Mouse (Mus musculus) gastrocnemius, postnatal 36 days (tissue): ENCODE results near the gene Ppp1r1b. TPM values are rescaled to one million over a fixed set of nuclear protein-coding genes. Genes with fewer than 3 reads are reported as not detected.

Source experiments
- DNase-seq, 2 experiments: peaks; one replicate each; pipeline ENCODE4 v3.0.0; 2022
- intact Hi-C: fragments of 180-260 bp; cut with DNase I; formaldehyde crosslinking; loops from one replicate; pipeline ENCODE4 v1.15.1; 2025
- total RNA-seq, 2 experiments: library from RNA; stranded (reverse); gene quantifications; 2 replicates each; pipeline ENCODE4 v1.2.3; 2021

The Ppp1r1b gene
- total RNA-seq, 2 experiments from 2014 or later, result not detected

GRCm38 (mm10) chr11:98342000-98342945 lies 5.9 kb upstream of the Ppp1r1b start:
- intact Hi-C loops, result loop anchor here (2.0 to 5.0 kb wide), 3 partner anchors 75 to 115 kb away; no protein-coding TSS in a partner anchor
- peak; percentile 84 to 97 for DNase-seq

GRCm38 (mm10) chr11:98345253-98345652 lies 3.0 kb upstream of the Ppp1r1b start:
- intact Hi-C loops, result loop anchor here (1.0 kb wide), 1 partner anchor 26 kb away; no protein-coding TSS in a partner anchor
- peak; percentile 63 to 68 for DNase-seq

- intact Hi-C loops, result no loop called here
- DNase-seq, result no peak
Observed at GRCm38 (mm10) chr11:98346168-98346567, 2.0 kb upstream of the Ppp1r1b start.

- DNase-seq, result no peak
- intact Hi-C loops, result no loop called here
Observed at GRCm38 (mm10) chr11:98347385-98348082, 670 bp upstream of the Ppp1r1b start.

GRCm38 (mm10) chr11:98349308-98349707 lies 1.1 kb downstream of the Ppp1r1b start:
- DNase-seq, result no peak
- intact Hi-C loops, result no loop called here

GRCm38 (mm10) chr11:98352272-98352990 lies 4.2 kb downstream of the Ppp1r1b start:
- no peak for DNase-seq

GRCm38 (mm10) chr11:98353651-98354211 lies 5.5 kb downstream of the Ppp1r1b start:
- intact Hi-C loops, result no loop called here
- no peak for DNase-seq

More at GRCm38 (mm10) chr11:98352272-98352990, 4.2 kb downstream of the Ppp1r1b start:
- intact Hi-C loops, result no loop called here

- DNase-seq, result no peak
Observed at GRCm38 (mm10) chr11:98354445-98354844, 6.2 kb downstream of the Ppp1r1b start.

GRCm38 (mm10) chr11:98355732-98356299 lies 7.6 kb downstream of the Ppp1r1b start:
- no peak for DNase-seq
- intact Hi-C loops, result loop anchor here (5.0 kb wide), 1 partner anchor 51 kb away; no protein-coding TSS in a partner anchor

More at GRCm38 (mm10) chr11:98354445-98354844, 6.2 kb downstream of the Ppp1r1b start:
- intact Hi-C loops, result no loop called here

- no peak for DNase-seq
- intact Hi-C loops, result loop anchor here (5.0 kb wide), 1 partner anchor 50 kb away; no protein-coding TSS in a partner anchor
Observed at GRCm38 (mm10) chr11:98356625-98357394, 8.6 kb downstream of the Ppp1r1b start.

- DNase-seq, result no peak
- intact Hi-C loops, result loop anchor here (5.0 kb wide), 1 partner anchor 50 kb away; no protein-coding TSS in a partner anchor
Observed at GRCm38 (mm10) chr11:98357396-98358160, 9.4 kb downstream of the Ppp1r1b start.

GRCm38 (mm10) chr11:98358161-98359083 lies 10.2 kb downstream of the Ppp1r1b start, which contains the start of gene Stard3:
Stard3 (plus strand) TSS chr11:98358368.
- intact Hi-C loops, result loop anchor here (5.0 kb wide), 1 partner anchor 49 kb away; no protein-coding TSS in a partner anchor
- peak; percentile 83 to 89 for DNase-seq

- DNase-seq, result no peak
- intact Hi-C loops, result no loop called here
Observed at GRCm38 (mm10) chr11:98360866-98361521, 12.8 kb downstream of the Ppp1r1b start.

- no peak for DNase-seq
- intact Hi-C loops, result no loop called here
Observed at GRCm38 (mm10) chr11:98363817-98364216, 15.6 kb downstream of the Ppp1r1b start.

GRCm38 (mm10) chr11:98364410-98364809 lies 16.2 kb downstream of the Ppp1r1b start:
- intact Hi-C loops, result no loop called here
- no peak for DNase-seq

GRCm38 (mm10) chr11:98366290-98366689 lies 18.1 kb downstream of the Ppp1r1b start:
- DNase-seq, result no peak
- intact Hi-C loops, result no loop called here
